Mouse (Mus musculus): Measurements from ENCODE around the gene Lmln.
A peak's percentile ranks its signal among the peaks of the same experiment; 100 is the strongest.
"Not testable (repeated sequence)": the region's sequence is repeated elsewhere in the genome, so short reads cannot be mapped to it uniquely, and the experiment has no call there.

The Lmln gene

DNA sequence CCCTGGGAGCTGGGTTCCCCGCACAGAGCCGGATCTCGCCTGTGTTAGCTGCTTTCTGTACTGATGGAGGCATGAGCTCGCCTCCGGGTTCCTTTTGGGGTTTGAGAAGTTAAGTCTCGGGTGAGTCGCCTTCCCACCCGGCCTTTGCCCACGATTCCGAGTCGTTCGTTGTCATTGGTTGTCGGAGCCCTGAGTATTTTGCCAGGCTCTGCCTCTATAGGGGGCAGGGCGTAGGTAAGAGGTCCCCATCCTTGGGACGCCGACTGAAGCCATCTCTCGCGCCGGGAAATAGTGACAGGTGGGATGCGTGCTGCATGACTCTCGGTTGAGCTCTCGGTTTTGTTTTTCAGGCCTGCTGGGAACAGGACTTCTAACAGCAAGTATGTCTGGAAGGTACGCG is 5.5 kb upstream of the Lmln start:
- DNase-seq (ENCODE audit: low read depth, low spot score) = no peak

DNA sequence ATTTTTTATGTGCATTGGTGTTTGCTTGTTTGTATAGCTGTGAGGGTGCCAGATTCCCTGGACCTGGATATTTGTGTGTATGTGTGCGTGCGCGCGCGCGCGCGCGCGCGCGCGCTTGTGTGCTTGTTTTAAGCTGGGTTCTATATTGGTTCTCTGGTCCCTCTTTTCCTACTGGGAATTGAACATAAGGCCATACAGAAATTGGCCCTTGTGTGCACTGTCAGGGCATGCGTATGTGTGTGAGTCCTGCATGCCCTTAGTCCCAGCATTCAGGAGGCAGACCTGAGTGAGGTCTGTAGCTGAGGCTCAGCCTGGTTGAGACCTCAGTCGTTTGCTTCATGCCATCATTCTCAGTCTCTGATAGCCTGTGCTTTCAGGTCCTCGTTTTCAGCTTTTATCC is 4.3 kb upstream of the Lmln start:
- DNase-seq (ENCODE audit: low read depth, low spot score) = no peak

DNA sequence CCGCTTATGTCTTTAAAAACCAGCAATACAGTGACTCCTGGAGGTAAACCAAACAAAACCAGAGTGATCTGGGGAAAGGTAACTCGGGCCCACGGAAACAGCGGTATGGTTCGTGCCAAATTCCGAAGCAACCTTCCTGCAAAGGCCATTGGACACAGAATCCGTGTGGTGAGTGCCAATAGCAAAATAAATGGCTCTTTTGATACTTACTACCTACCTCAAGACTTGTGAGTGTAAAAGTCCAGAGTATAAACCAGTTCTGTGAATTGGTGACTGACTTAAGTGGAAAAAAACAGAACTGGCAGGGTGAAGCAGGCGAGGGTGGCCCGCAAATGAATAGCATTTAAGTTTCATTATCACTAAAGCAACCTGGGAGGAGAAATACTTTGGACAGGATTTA is 3.7 kb upstream of the Lmln start:
- not testable (repeated sequence) for DNase-seq (ENCODE audit: low read depth, low spot score)

DNA sequence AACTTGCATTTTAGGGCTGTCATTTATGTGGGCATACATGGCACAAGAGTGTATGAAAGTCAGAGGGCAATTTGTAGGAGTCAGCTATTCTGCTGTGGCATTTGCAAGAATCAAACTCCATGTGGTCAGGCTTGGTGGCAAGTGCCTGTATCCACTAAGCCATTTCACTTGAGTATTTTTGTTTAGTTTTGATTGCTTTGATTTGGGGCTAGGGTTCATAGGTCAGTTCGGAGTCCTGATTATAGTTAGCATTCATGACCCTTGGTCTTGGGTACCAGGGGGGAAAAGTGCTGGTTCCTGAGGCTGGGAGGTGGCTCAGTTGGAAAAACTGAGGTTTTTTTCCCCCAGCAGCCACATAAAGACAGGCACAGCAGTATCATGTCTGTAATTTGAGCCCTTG is 2.9 kb upstream of the Lmln start:
- DNase-seq (ENCODE audit: low read depth, low spot score) = no peak

DNA sequence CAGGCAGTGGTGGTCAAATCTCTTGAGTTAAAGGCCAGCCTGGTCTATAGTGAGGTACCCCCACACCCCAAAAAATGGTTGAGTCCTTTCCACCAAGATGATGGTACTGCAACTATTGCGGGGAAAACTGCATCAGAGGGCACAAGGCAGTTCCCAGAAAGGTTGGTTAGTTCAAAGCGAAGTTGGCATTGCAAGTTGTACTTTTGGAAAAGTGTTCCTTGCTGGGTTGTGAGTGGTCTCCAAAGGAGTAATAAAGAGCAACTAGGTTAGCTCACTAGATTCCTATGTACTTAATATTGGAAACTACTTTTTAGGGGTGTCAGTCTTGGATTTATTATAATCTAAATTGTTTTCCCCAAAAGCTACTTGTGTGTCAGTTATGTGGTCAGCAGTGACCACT is 1.4 kb upstream of the Lmln start:
- no peak for DNase-seq (ENCODE audit: low read depth, low spot score)

DNA sequence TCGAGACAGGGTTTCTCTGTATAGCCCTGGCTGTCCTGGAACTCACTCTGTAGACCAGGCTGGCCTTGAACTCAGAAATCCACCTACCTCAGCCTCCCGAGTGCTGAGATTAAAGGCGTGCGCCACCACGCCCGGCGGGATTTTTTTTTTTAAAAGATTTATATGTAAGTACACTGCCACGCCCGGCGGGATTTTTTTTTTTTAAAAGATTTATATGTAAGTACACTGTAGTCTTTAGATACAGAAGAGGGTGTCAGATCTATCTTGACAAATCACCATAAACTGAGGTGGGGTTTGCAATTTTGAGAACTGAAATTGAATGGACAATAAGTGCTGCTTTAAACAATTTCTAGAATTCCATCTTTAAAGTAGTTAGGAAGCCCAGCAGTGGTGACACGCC is 921 bp upstream of the Lmln start:
- DNase-seq (ENCODE audit: low read depth, low spot score) = peak; percentile 39

DNA sequence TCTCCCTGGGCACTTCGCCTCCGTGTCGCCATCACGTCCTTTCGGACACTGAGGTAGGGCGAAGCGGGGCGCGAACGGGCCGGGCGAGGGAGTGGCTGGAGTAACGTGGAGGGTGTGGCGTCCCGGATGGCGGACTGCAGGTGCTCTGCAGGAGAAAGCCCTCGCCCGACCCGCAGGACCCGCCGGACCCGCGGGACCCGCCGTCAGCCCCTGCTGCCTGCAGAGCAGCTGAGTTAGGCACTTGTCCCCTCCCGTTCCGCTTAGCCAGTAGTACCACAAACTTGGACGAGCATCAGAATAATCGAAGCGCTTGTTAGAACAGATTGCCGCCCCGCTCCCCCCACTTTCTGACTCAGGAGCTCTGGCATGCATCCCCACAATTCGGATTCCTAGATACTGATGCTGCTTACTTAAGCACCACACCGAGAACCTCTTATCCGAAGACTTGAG is 386 bp downstream of the Lmln start:
- DNase-seq (ENCODE audit: low read depth, low spot score) = no peak

DNA sequence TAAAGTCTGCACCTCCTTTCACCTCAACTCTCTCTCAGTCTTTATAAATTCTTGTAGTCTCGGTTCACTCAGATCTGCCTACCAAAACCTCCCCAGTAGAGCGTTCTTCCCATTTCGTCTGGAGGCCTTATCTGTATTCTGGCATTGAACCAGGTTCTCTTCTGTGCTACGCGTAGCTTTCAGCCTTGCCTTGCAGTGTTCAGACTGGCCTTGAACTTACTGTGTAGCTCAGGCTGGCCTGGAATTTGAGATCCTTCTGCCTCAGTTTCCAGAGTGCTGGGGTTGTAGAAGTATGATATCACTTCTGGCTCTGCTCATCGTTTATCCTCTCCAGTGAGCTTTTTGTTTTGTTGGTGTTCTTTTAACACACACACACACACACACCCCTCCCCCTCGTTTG is 946 bp downstream of the Lmln start:
- no peak for DNase-seq (ENCODE audit: low read depth, low spot score)

DNA sequence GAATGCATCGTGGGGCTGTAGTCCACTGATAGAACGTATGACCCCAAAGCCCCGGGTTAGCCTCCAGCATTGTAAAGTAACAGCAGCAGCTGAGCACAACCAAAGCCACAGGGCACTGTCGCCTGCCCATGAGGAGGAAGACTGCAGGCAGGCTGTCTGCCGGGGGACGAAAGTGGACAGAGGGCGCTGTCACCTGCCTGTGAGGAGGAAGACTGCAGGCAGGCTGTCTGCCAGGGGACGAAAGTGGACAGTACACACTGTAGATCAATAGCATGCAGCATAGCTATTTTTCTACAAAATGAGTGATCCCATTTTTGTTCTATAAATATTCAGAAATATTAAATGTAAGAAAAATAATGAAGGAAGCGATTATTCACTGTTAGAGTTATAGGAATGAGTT is 2.3 kb downstream of the Lmln start:
- DNase-seq (ENCODE audit: low read depth, low spot score) = no peak

DNA sequence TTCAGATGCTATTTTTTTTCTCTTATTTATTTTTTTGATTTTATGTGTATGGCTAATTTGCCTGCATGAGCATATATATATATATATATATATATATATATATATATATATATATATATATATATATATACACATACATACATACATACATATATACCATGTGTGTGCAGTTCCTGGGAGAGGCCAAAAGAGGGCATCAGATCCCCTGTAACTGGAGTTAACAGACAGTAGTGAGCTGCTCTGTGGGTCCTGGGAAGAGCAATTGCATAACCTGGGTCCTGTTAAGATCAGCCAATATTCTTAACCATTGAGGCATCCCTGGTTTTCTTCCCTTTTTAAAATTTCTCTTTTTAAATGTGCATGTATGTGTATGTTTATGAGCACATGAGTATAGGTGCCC is 8.6 kb downstream of the Lmln start:
- no peak for DNase-seq (ENCODE audit: low read depth, low spot score)

DNA sequence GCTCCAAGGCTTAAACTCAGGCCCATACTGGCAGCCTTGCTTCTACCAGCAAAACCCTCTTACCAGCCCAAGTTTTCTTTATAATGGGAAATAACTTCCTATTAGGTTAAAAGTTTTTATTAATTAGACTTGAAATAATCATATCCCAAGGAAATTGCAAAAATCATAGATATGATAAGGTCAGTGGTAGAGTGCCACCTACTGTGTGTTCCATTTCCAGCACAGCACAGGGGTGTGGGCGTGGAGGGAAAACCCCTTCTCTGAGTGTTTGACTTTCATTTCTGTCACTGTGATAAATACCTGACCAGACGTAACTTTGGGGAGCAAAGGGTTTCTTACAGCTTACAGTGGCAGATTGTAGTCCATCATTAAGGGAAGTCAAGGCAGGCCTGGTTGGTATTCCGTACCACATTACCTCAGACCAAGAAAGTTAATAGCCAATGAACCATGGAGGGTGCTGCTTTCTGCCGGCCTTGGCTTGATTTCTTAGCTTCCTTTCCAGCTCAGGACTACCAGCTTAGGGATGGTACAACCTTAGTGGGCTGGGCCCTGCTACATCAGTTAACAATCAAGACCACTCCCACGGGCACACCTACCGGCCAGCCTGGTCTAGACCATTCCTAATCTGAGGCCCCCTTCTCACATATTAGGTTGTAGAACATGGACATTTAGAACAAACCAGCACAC is 10.7 kb downstream of the Lmln start:
- DNase-seq (ENCODE audit: low read depth, low spot score) = peak; percentile 73

DNA sequence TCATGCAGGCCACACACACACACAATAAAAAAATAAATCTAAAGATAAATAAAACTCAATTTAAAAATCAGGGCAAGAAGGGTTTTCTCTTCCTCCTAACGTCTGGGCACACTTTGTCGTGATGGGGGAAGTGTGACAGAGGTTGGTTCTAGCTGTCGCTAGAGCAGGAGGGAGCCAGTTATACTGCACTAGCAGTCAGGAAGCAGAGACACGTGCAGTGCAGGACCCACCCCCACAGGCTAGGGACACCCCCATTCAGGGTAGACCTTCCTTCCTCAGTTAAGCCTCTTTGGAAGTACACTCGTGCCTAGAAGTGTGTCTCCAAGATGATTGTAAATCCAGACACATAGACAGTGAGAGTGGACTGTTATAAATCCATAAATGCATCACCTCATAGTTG is 12.6 kb downstream of the Lmln start:
- no peak for DNase-seq (ENCODE audit: low read depth, low spot score)

DNA sequence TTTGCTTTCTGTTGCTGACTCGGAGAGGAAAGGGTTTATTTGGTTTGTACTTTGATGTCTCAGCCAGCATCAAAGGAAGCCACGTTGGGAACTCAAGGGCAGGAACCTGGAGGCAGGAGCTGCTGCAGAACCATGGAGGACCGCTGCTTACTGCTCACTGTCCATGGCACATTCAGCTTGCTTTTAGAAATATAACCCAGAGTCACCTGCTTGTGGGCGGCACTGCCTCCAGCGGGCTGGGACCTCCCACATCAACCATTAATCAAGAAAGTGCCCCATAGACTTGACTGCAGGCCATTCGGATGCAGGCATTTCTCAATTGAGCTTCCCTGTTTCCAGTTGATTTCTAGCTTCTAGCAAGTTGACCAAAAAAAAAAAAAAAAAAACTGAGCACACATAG is 13.8 kb downstream of the Lmln start:
- DNase-seq (ENCODE audit: low read depth, low spot score) = no peak

DNA sequence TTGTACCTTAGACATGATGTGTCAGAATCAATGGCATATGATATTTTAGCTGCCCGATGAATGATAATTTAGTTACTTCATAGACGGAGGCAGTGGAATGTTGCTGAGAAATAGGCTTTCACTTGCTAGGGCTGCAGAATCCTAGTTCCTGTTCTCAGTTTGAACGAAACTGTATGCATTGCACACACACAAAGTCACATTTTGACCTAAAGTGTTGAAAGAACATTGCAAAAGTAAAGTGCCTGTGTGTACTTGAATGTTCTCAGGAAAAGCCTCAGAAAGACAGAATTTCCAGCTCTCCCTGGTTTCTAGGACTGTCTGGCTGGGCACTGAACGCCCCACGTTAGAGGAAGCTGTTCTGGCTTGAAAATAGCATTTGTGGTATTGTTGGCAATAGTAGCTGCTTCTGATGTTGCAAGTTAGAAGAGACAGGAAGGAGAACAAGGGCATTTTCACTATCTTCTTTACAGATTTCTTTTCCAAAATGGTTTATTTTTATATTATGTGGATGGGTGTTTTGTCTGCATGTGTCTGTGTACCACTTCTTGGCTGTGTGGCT is 14.8 kb downstream of the Lmln start:
- no peak for DNase-seq (ENCODE audit: low read depth, low spot score)

DNA sequence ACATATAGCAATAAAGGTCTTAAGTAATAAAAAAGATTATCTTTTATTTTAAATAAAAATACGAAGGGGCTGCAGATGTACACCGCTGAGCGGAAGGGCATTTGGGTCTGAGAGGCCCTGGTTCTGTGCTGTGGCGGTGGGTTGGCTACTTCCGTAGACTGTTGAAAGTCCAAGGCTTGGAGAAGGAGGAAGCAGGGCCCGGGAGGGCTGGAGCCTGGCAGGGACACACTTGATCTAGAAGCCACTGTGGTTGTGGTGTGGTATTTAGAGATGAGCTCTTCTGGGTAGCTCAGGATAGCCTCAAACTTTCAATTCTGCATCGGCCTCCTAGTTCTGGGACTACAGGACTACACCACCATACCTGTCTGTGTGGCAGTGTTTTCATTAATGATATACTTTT is 17.7 kb downstream of the Lmln start:
- no peak for DNase-seq (ENCODE audit: low read depth, low spot score)

DNA sequence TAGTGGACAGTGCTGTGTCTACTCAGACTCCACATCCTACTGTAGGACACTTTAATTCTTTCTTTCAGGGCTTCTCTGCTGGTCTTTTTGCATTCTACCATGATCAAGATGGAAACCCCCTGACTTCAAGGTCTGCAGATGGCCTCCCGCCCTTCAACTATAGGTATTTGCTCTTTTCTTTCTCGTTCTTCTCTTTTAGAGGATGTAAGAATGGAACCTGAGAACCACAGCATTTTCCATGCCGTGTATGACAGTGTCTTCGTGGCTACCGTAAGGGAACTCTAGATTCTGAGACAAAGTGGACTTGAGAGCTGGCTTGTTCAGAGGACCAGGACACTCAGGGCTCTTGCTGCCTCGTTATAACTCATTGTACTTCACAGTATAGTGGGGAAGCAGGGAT is 20.6 kb downstream of the Lmln start:
- no peak for DNase-seq (ENCODE audit: low read depth, low spot score)

DNA sequence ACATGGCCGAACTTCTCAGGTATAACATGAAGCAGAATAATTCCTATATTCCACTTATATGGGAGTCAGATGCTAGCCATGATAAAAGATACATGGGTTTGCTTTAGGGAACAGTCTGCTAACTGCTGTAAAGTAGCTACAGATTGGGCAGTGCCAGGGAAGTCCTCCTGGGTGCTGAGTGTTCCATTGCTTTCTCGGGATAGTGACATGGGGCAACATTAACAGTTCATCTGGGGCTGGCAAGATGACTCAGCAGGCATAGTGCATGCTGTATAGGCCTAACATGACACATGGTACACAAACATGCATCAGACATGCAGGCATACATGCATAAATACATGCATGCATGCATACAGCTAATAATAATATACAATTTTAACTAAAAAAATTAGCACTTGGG is 21.7 kb downstream of the Lmln start:
- no peak for DNase-seq (ENCODE audit: low read depth, low spot score)

DNA sequence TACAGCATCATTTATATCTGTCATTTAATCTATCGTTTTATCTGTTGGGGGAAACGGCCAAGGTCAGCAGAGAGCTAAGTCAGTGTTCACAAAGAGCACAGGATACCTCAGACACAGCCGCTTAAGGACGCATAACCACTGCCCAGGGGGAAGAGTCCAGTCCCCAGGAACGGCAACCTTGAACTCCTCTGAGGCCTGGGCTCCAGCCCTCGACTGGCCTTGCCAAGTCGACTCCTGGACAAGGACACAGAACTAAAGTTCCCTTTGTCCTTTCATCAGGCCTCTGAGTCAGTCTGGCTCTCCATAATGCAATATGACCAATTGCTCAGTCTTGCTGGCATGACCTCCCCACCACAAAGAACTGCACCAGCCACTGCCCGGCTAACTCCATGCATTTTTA is 23.3 kb downstream of the Lmln start:
- DNase-seq (ENCODE audit: low read depth, low spot score) = no peak

DNA sequence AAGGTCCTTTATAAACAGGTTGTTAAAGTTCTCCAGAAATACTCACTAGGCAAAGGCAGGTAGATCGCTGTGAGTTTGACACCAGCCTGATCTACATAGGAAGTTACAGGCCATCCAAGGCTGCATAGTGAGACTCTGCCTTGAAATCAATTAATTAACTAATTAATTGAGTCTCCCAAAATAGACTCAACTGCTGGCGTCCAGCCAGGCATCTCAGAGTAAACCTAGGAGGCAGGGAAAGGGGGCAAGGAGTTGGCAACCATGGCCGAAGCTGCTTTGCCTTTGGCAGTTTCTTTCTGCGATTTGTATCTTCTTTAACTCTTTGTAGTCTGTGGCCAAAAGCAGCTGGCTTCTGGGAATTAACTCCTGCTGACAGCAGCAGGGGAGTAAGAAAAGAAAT is 51.4 kb downstream of the Lmln start:
- no peak for DNase-seq (ENCODE audit: low read depth, low spot score)

DNA sequence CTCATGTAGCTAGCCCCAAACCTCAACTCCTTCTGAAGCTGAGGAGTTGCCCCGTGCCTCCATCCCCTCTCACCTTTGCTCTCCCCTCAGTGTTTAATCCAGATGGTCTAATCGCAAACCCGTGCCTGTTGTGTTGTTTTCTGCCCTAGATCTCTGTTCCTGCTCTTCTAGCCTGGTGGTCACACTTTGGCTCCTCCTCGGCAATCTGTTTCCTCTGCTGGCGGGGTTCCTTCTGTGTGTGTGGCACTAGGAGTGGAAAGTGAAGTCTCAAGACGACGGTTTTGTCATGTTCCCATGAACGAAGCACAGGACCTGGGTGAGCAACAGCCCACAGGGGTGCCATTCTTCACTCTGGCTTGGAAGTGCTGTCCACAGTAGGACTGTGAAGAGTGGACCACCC is 61.1 kb downstream of the Lmln start:
- DNase-seq (ENCODE audit: low read depth, low spot score) = no peak

DNA sequence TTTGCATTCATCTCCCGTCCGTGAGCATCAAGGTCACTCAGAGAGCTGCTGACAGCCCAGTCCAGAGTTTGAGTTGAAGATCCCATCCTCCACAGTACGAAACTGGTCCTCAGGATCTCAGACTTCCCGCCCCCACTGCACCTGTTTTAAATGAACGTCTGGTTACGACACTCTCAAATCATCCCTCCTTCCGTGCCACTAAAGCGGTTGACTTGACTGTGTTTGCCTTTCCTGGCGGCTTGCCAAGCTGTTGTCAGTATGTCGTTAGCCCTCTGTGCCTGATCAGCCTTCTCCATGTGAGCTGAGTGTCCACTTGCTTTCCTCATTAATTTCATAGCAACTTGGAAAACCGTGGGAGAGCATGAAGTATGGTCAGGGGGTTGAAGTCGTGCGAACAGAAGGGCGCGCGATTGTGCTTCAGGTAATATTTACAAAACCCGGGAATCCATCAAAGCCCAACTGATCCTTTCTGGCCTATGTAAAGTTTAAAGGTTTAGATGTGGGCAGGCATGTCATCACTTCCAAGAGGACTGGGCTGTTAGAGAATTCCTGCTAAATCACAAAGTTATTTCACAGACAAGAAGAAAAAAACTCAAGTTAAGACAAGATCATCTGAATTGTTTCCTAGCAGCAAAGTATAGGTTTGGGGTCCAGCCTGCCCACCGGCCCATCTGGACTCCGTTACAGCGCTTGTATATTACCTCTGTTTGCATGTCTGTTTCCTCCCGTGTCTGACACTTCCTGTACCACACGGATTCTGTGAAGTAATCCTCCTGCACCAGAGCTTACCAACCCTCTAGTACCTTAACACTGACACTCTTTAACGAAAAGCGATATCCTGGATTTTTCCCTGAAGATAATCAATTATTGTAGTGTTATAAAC is 61.9 kb downstream of the Lmln start:
- peak; percentile 8 for DNase-seq (ENCODE audit: low read depth, low spot score)

DNA sequence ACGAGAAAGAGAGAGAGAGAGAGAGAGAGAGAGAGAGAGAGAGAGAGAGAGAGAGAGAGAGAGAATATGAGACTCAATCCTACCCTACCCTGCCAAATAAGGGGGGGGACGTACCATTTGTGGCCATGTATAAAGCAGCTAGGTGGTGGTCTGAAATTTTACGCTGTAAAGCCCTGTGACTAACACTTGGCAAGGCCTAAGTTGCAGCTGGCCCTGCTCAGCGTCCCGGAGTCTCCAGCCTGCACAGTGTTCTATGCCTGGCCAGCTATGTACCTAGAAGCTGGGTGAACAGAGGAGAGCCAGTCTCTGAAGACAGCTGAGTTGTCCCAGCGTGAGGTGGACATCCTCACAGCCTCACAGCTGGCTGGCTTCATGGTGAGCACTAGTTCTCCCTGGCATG is 64.7 kb downstream of the Lmln start:
- DNase-seq (ENCODE audit: low read depth, low spot score) = no peak

DNA sequence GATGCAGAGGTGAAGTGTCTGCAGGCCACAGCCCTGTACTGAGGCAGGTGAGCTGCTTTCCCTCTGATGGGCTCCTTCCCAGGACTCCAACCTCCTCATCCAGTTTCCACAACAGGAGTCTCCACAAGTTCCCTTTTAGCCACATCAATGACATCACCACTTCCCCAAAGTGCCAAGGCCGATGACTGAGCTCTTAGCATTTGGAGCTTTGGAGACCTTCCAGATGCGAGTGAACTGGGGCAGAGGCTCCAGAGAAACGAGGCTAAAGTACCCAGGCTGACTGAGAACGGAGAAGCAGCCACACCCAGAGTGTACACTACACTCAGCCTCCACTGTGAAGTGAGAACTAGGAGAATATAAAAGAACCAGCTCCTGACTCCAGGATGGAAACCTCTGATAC is 68.4 kb downstream of the Lmln start:
- no peak for DNase-seq (ENCODE audit: low read depth, low spot score)
